In genomic region chr11:105180471-105181091, GRCm38 (mm10) we compare ENCODE assay signal across 8 mouse cellular contexts. TPM values are rescaled to one million over a fixed set of nuclear protein-coding genes. Genes with fewer than 3 reads are reported as not detected.
DNase-seq lines count a peak whose midpoint lies in the region; ATAC-seq lines count a peak whose summit lies in the region.
"Had no signal": no experiment of that assay in that cellular context is flagged by ENCODE, and none has a peak within 500 bp of the region (broad histone marks: within the 10 kb centered on the region; RNA-seq: fewer than 3 reads in every experiment).

No protein-coding gene starts in this region.

- H3K27ac ChIP-seq in hindbrain, embryonic 13.5 days, result peak overlapping the region; percentile 97

- peaks cover 41% of the 10 kb centered on the region for H3K4me1 ChIP-seq in hindbrain, embryonic 13.5 days (replicated peaks)
- peaks cover 34% of the 10 kb centered on the region for H3K4me1 ChIP-seq in megakaryocyte, embryonic 14.5 days

- H3K4me2 ChIP-seq in hindbrain, embryonic 13.5 days, result peak overlapping the region; percentile 88

- peak; percentile 60 for DNase-seq in ZHBTc4 (ENCODE audit: low read depth, low spot score)
- peak; percentile 50 for DNase-seq in cerebellum, adult 9-10 months
- peak; percentile 18 to 19 for DNase-seq in frontal cortex, postnatal 14 days (ENCODE audit: low spot score in 2 of 2)
- peak; percentile 23 to 27 for DNase-seq in left cerebral cortex, adult 8-10 months (ENCODE audit: low spot score in 2 of 2)
- peak; percentile 35 for DNase-seq in right cerebral cortex, postnatal 14 days

- peak overlapping the region; percentile 95 for H3K9ac ChIP-seq in hindbrain, embryonic 13.5 days

- H3K4me3 ChIP-seq in hindbrain, embryonic 13.5 days, result peak overlapping the region; percentile 99
- H3K4me3 ChIP-seq in megakaryocyte, embryonic 14.5 days (replicated peaks), result peak overlapping the region; percentile 95

- peak; percentile 21 for ATAC-seq in hindbrain, embryonic 13.5 days (ENCODE audit: low FRiP score)

- peaks cover 14% of the 10 kb centered on the region for H3K36me3 ChIP-seq in hindbrain, embryonic 13.5 days
- H3K36me3 ChIP-seq in megakaryocyte, embryonic 14.5 days (replicated peaks; ENCODE audit: low read length), result peaks cover 20% of the 10 kb centered on the region

- no peaks in the 10 kb centered on the region for H3K9me3 ChIP-seq in hindbrain, embryonic 13.5 days
- no peaks in the 10 kb centered on the region for H3K9me3 ChIP-seq in megakaryocyte, embryonic 14.5 days

- under 1% methylated on average over 33 of the region's 35 CpGs for WGBS in hindbrain, embryonic 13.5 days

- H3K27me3 ChIP-seq in hindbrain, embryonic 13.5 days, result no peaks in the 10 kb centered on the region
- H3K27me3 ChIP-seq in megakaryocyte, embryonic 14.5 days (replicated peaks), result no peaks in the 10 kb centered on the region

RNA-seq across cellular contexts. Expression of gene Tlk2, which starts 2.0 kb away (rescaled TPM):
- 18.1 and 20.1 TPM in 2 replicates for polyA plus RNA-seq in hindbrain, embryonic 13.5 days (2015; fragmentation: Nextera tagmentation; extraction: Ambion mirVana)
- total RNA-seq in left cerebral cortex, adult 8-10 months (2022), result 10 to 100 TPM; 50.9 to 60.5 (median 59.1) TPM
- polyA plus RNA-seq in megakaryocyte, embryonic 14.5 days (2012; ENCODE audit: insufficient read depth, low replicate concordance), result 4.4 and 5.8 TPM in 2 replicates

RNA-seq across cellular contexts. Expression of gene Gm10842, which starts 33.9 kb away (rescaled TPM):
- polyA plus RNA-seq in hindbrain, embryonic 13.5 days (2015; fragmentation: Nextera tagmentation; extraction: Ambion mirVana), result not detected in 2 replicates
- not detected for total RNA-seq in left cerebral cortex, adult 8-10 months (2022)
- polyA plus RNA-seq in megakaryocyte, embryonic 14.5 days (2012; ENCODE audit: insufficient read depth, low replicate concordance), result not detected in 2 replicates
- total RNA-seq: left cerebral cortex, postnatal 14 days had no signal

RNA-seq across cellular contexts. Expression of gene Mettl2, which starts 54.4 kb away (rescaled TPM):
- polyA plus RNA-seq in hindbrain, embryonic 13.5 days (2015; fragmentation: Nextera tagmentation; extraction: Ambion mirVana), result 29.9 and 32.5 TPM in 2 replicates
- 10 to 100 TPM; 16.1 to 20.9 (median 18.3) TPM for total RNA-seq in left cerebral cortex, adult 8-10 months (2022)
- polyA plus RNA-seq in megakaryocyte, embryonic 14.5 days (2012; ENCODE audit: insufficient read depth, low replicate concordance), result 2.8 and 3.7 TPM in 2 replicates

Comparison
In these comparisons a context has a peak if more than half of its experiments do, and no peak if none do; other contexts are left out.
1. Peak in every context shown above with its lines: DNase-seq, ATAC-seq, H3K4me3 ChIP-seq and H3K27ac ChIP-seq.